Mouse (Mus musculus) liver, postnatal 0 days (tissue): ENCODE results near the gene Ptpn23.

ENCODE experiments used
- CTCF ChIP-seq: sonication (generic); IDR thresholded peaks from 2 replicates; pipeline ENCODE4 v1.5.1; 2016; ENCODE audit warnings: antibody characterized with exemption, low read depth
- EP300 ChIP-seq: IDR thresholded peaks from 2 replicates; pipeline ENCODE4 v1.6.1; 2016; ENCODE audit warnings: antibody characterized with exemption, low read depth, mild to moderate bottlenecking

- TF ChIP-seq EP300, result no peak
- TF ChIP-seq CTCF, result no peak
Observed at GRCm38 (mm10) chr9:110436041-110436440, 28.0 kb upstream of the Ptpn23 start.
